Mouse (Mus musculus): ENCODE measurements around the gene Ddx43. TPM values are rescaled to one million over a fixed set of nuclear protein-coding genes. Genes with fewer than 3 reads are reported as not detected.
"Not testable (repeated sequence)": the region's sequence is repeated elsewhere in the genome, so short reads cannot be mapped to it uniquely, and the experiment has no call there.

The Ddx43 gene
- polyA plus RNA-seq (2015; fragmentation: Nextera tagmentation; extraction: Ambion mirVana) = 0.28 and 0.31 TPM in 2 replicates

DNA sequence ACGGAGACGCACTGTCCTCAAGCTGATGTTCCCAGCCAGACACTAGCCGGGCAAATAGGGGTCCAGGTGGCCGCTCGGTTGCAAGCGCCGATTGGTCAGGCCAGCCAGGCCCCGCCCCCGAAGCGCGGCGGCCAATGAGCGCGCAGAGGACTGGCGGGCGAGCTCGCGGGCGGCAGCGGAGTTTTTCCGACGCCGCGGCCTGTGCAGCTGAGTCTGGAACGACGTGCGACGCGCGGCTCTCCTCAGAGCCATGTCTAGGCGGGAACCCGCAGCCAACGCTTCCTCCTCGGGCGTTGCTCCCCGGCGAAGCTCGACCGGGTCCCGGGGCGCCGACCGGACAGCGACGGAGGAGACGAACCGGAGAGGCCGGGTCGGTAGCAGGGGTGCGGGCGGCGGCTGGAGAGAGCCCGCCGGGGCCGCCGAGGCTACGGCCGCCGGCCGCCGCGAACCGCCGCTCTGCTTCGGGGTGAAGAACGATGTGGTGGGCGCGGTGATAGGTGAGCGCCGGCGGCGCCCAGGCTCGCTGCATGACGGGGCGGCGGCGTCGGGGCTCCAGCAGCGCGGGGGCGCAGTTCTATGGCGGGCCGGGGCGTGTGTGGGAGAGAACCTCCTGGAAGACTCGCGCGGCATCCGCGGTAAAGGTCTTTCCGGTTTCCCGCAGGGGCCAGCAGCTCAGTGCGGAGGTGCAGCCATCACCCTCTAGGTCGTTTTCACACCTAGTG is at the start of gene Ddx43:
Gene Ddx43 (plus strand): TSS at position 148 of the 722 bp plus-strand sequence.
- H3K4me2 ChIP-seq (replicated peaks) = peak within 1 kb of the TSS; percentile 56
- H3K27ac ChIP-seq = no peak within 1 kb of the TSS
- ATAC-seq = peak; percentile 99
- H3K9ac ChIP-seq (replicated peaks) = peak within 1 kb of the TSS; percentile 42; the same call in 1 of the 2 replicates
- H3K9me3 ChIP-seq = no peaks in the 10 kb centered on the region
- peaks cover 11% of the 10 kb centered on the region for H3K4me1 ChIP-seq (replicated peaks)
- 7% methylated on average over 89 of the region's 93 CpGs for WGBS
- H3K27me3 ChIP-seq = peaks cover 69% of the 10 kb centered on the region
- H3K4me3 ChIP-seq (replicated peaks) = peak within 1 kb of the TSS; percentile 48
- no peaks in the 10 kb centered on the region for H3K36me3 ChIP-seq

DNA sequence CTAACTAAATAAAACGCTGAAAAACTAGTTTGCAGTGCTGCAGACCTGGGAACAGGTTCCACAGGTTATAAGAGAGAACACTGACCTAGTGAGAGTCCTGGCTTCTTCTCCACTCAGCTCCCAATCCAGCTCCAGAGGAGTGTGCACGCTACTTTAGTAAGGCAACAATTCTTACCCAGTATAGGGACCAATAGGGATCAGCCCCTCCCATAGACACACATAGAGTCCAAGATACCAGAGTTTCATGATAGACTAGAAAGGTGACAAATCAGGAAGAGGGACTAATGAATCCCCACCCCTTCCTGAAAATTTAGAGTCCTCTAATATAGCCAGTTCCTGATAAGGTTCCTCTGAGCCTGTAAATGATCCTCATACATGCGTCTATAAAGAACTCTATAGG is 48.6 kb upstream of the Ddx43 start:
- Histone ChIP-seq H3K4me1 (replicated peaks) (no peaks in the 10 kb centered on the region), H3K9me3 (no peaks in the 10 kb centered on the region), H3K27me3 (no peaks in the 10 kb centered on the region), H3K27ac (no peak overlapping the region), H3K4me3 (replicated peaks) (no peak overlapping the region), H3K36me3 (no peaks in the 10 kb centered on the region), H3K4me2 (replicated peaks) (no peak overlapping the region), H3K9ac (replicated peaks) (no peak overlapping the region)
- 71% methylated on average over 3 of the region's 3 CpGs for WGBS
- ATAC-seq = no peak

DNA sequence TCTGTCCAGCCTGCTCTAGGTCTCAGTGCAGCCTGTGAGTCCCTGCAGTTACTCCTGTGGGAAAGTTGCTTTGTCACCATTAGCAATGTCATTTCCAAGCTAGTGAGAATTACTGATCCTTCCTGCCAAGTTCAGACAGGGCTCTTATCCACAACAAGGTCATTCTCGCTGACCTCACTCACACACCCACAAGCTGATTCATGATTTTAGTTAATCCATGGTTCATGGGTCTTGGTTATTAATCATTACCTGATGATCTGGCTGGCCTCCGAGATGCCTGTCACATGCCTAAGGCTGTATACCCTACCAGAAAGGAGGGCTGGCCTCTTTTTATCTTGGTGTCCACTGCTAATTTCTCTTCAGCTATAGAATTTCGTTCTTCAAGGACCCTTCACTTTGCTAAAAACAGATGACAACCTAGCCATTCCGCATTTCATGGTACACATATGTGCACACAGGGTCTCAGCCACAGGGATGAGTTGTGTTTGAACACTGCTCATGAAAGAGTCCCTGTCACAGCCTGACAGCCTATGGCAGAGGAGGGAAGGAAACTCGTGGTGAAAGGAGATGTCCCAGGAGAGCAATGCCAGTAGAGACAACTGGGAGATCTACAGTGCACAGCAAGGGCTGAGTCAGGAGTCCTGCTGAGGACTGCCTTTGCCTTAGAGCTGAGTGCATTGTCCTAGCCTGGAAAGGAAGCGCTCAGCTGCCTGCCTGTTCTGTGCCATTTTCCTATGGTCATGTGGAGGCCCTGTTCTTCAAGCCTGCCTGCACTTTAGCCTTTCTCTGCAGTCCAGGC is 47.2 kb upstream of the Ddx43 start:
- ATAC-seq; H3K4me1 ChIP-seq (replicated peaks); H3K9ac ChIP-seq (replicated peaks); H3K4me3 ChIP-seq (replicated peaks); H3K4me2 ChIP-seq (replicated peaks); H3K9me3 ChIP-seq; H3K27ac ChIP-seq; H3K36me3 ChIP-seq; H3K27me3 ChIP-seq: not testable (repeated sequence)
- WGBS = 77% methylated on average over 6 of the region's 6 CpGs

- H3K4me3 ChIP-seq (replicated peaks); H3K4me1 ChIP-seq (replicated peaks); H3K9me3 ChIP-seq; H3K27ac ChIP-seq; H3K4me2 ChIP-seq (replicated peaks); H3K27me3 ChIP-seq; ATAC-seq; H3K36me3 ChIP-seq; H3K9ac ChIP-seq (replicated peaks): not testable (repeated sequence)
- 90% methylated on average over 3 of the region's 3 CpGs for WGBS
Measured at GRCm38 (mm10) chr9:78349141-78349540, 46.4 kb upstream of the Ddx43 start.

- H3K4me1 ChIP-seq (replicated peaks); ATAC-seq; H3K36me3 ChIP-seq; H3K27me3 ChIP-seq; H3K9ac ChIP-seq (replicated peaks); H3K9me3 ChIP-seq; H3K27ac ChIP-seq; H3K4me3 ChIP-seq (replicated peaks); H3K4me2 ChIP-seq (replicated peaks): not testable (repeated sequence)
Measured at GRCm38 (mm10) chr9:78350007-78350406, 45.6 kb upstream of the Ddx43 start.

GRCm38 (mm10) chr9:78351504-78352220 is 43.9 kb upstream of the Ddx43 start:
- Histone ChIP-seq H3K4me1 (replicated peaks) (no peaks in the 10 kb centered on the region), H3K4me3 (replicated peaks) (no peak overlapping the region), H3K27me3 (no peaks in the 10 kb centered on the region), H3K27ac (no peak overlapping the region), H3K9me3 (no peaks in the 10 kb centered on the region), H3K36me3 (no peaks in the 10 kb centered on the region), H3K9ac (replicated peaks) (no peak overlapping the region), H3K4me2 (replicated peaks) (no peak overlapping the region)
- no peak for ATAC-seq
- WGBS = 88% methylated on average over 6 of the region's 6 CpGs

- H3K4me3 ChIP-seq (replicated peaks) = no peak overlapping the region
- no peaks in the 10 kb centered on the region for H3K27me3 ChIP-seq
- H3K4me2 ChIP-seq (replicated peaks) = no peak overlapping the region
- WGBS = 82% methylated on average over 11 of the region's 11 CpGs
- no peak overlapping the region for H3K9ac ChIP-seq (replicated peaks)
- H3K36me3 ChIP-seq = no peaks in the 10 kb centered on the region
- no peaks in the 10 kb centered on the region for H3K9me3 ChIP-seq
- H3K27ac ChIP-seq = no peak overlapping the region
- H3K4me1 ChIP-seq (replicated peaks) = no peaks in the 10 kb centered on the region
- no peak for ATAC-seq
Measured at GRCm38 (mm10) chr9:78354665-78355578, 40.7 kb upstream of the Ddx43 start.

DNA sequence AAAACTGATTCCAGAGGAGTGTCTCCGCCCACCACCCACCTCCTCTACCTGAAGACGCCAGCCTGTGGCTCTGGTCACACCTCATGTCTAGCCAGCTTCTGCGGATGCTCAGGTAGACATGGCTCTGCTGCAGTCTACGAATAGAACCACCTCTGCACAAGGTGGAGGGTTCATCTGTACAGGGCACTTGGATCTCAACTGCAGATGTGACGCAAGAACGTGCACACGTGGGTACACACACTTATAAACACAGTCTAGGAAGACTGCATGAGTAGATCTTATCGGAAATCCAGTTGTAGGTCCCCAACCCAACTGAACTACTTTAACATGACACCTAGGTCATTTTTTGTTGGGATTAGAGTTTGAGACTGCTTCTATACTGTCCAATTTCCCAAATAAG is 40.0 kb upstream of the Ddx43 start, which contains the start of gene Gsta2:
Gene Gsta2 (minus strand): TSS at position 178 of the 400 bp plus-strand sequence.
- Histone ChIP-seq H3K4me1 (replicated peaks) (no peaks in the 10 kb centered on the region), H3K27ac (no peak within 1 kb of the TSS), H3K4me3 (replicated peaks) (no peak within 1 kb of the TSS), H3K27me3 (no peaks in the 10 kb centered on the region), H3K4me2 (replicated peaks) (no peak within 1 kb of the TSS), H3K9ac (replicated peaks) (no peak within 1 kb of the TSS), H3K36me3 (no peaks in the 10 kb centered on the region), H3K9me3 (no peaks in the 10 kb centered on the region)
- ATAC-seq = no peak
- WGBS = 91% methylated on average over 8 of the region's 8 CpGs

- peak; percentile 72 for ATAC-seq
Measured at GRCm38 (mm10) chr9:78358053-78358452, 37.5 kb upstream of the Ddx43 start.

GRCm38 (mm10) chr9:78359750-78360483 is 35.7 kb upstream of the Ddx43 start:
- H3K27me3 ChIP-seq = no peaks in the 10 kb centered on the region
- no peak overlapping the region for H3K9ac ChIP-seq (replicated peaks)
- H3K4me2 ChIP-seq (replicated peaks) = no peak overlapping the region
- H3K36me3 ChIP-seq = no peaks in the 10 kb centered on the region
- no peak overlapping the region for H3K27ac ChIP-seq
- WGBS = 81% methylated on average over 6 of the region's 6 CpGs
- no peaks in the 10 kb centered on the region for H3K4me1 ChIP-seq (replicated peaks)
- no peak for ATAC-seq
- no peak overlapping the region for H3K4me3 ChIP-seq (replicated peaks)
- H3K9me3 ChIP-seq = no peaks in the 10 kb centered on the region

More at GRCm38 (mm10) chr9:78358053-78358452, 37.5 kb upstream of the Ddx43 start:
- Histone ChIP-seq H3K27me3 (no peaks in the 10 kb centered on the region), H3K9me3 (no peaks in the 10 kb centered on the region), H3K4me3 (replicated peaks) (no peak overlapping the region), H3K36me3 (no peaks in the 10 kb centered on the region), H3K27ac (no peak overlapping the region), H3K4me1 (replicated peaks) (no peaks in the 10 kb centered on the region), H3K4me2 (replicated peaks) (no peak overlapping the region), H3K9ac (replicated peaks) (no peak overlapping the region)
- WGBS = 17% methylated on average over 9 of the region's 9 CpGs

DNA sequence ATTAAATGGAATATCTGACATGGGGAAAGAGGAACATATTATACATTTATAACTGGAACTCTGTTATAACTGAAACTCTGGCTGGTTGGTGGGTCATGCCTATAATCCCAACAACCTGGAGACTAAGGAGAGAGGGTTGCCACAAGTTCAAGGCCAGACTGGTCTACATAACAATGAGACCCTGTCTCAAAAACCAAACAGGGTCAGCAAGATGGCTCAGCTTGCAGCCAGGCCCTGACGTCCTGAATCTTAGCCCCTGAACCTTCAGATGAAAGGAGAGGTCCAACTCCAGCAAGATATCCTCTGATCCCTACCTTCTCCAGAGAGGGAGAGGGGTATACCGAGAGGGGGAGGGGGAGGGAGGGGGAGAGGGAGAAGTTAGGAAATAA is 35.1 kb upstream of the Ddx43 start:
- no peaks in the 10 kb centered on the region for H3K27me3 ChIP-seq
- H3K36me3 ChIP-seq = no peaks in the 10 kb centered on the region
- ATAC-seq = no peak
- no peak overlapping the region for H3K27ac ChIP-seq
- no peak overlapping the region for H3K4me2 ChIP-seq (replicated peaks)
- WGBS = 33% methylated on average over 2 of the region's 2 CpGs
- no peak overlapping the region for H3K9ac ChIP-seq (replicated peaks)
- H3K4me1 ChIP-seq (replicated peaks) = no peaks in the 10 kb centered on the region
- H3K9me3 ChIP-seq = no peaks in the 10 kb centered on the region
- no peak overlapping the region for H3K4me3 ChIP-seq (replicated peaks)

Data from midbrain, embryonic 13.5 days (tissue).